Mouse (Mus musculus) ES-Bruce4 (cell line): ENCODE results near the gene Gda. TPM values are rescaled to one million over a fixed set of nuclear protein-coding genes. Genes with fewer than 3 reads are reported as not detected.

Source experiments
- H3K27ac ChIP-seq: 2 replicates; pipeline ENCODE4 v1.5.1; 2012; ENCODE audit warnings: low read length, inconsistent platforms; ENCODE audit not compliant: insufficient read depth
- H3K27me3 ChIP-seq: 2 replicates; pipeline ENCODE4 v1.6.1; 2012; ENCODE audit warnings: mild to moderate bottlenecking, low read length, inconsistent platforms; ENCODE audit not compliant: control insufficient read depth, poor library complexity, insufficient read depth, severe bottlenecking
- H3K36me3 ChIP-seq: 2 replicates; pipeline ENCODE4 v1.6.1; 2012; ENCODE audit warnings: inconsistent platforms, mild to moderate bottlenecking, low read length, moderate library complexity; ENCODE audit not compliant: control insufficient read depth, poor library complexity, insufficient read depth, severe bottlenecking
- H3K4me1 ChIP-seq: one replicate; pipeline ENCODE4 v1.8.1; 2011; ENCODE audit warnings: low read length; ENCODE audit not compliant: control insufficient read depth, insufficient read depth
- H3K4me3 ChIP-seq: 2 replicates; pipeline ENCODE4 v1.5.1; 2011; ENCODE audit warnings: low read depth, mild to moderate bottlenecking, low read length
- H3K9ac ChIP-seq: 2 replicates; pipeline ENCODE4 v1.6.1; 2012; ENCODE audit warnings: low read depth, mild to moderate bottlenecking, inconsistent platforms; ENCODE audit not compliant: poor library complexity, severe bottlenecking
- H3K9me3 ChIP-seq: replicated peaks from 2 replicates; pipeline ENCODE4 v1.6.1; 2012; ENCODE audit warnings: mild to moderate bottlenecking, low read length, inconsistent platforms; ENCODE audit not compliant: control insufficient read depth, poor library complexity, insufficient read depth, severe bottlenecking
- CTCF ChIP-seq: IDR thresholded peaks from one replicate; pipeline ENCODE4 v1.8.1; 2011; ENCODE audit warnings: low read depth, low read length
- EP300 ChIP-seq: IDR thresholded peaks from 2 replicates; pipeline ENCODE4 v1.6.1; 2011; ENCODE audit warnings: low read depth, low read length; ENCODE audit not compliant: insufficient read depth
- POLR2A ChIP-seq: IDR thresholded peaks from one replicate; pipeline ENCODE4 v1.8.1; 2011; ENCODE audit warnings: low read length; ENCODE audit not compliant: insufficient read depth
- polyA plus RNA-seq: library from polyadenylated mRNA; stranded (reverse); fragments of >200 nt; gene quantifications from 2 replicates; pipeline ENCODE4 v1.2.4, GENCODE M21; 2011; ENCODE audit warnings: low read depth; ENCODE audit not compliant: missing spikeins, insufficient read depth, insufficient read length

Gene Gda
- polyA plus RNA-seq, 1 experiment, result not detected

- no peaks in the 10 kb centered on the region for H3K36me3 ChIP-seq
- H3K27me3 ChIP-seq, result no peaks in the 10 kb centered on the region
- H3K27ac ChIP-seq, result no peak overlapping the region
- H3K4me3 ChIP-seq, result no peak overlapping the region
- H3K9me3 ChIP-seq, result no peaks in the 10 kb centered on the region
- TF ChIP-seq CTCF (no peak), EP300 (no peak), POLR2A (no peak)
- no peaks in the 10 kb centered on the region for H3K4me1 ChIP-seq
- no peak overlapping the region for H3K9ac ChIP-seq
These were observed 8.9 kb upstream of the Gda start for GRCm38 (mm10) chr19:21482096-21482495.

- TF ChIP-seq POLR2A (no peak), CTCF (no peak), EP300 (no peak)
- Histone ChIP-seq H3K9ac (no peak overlapping the region), H3K9me3 (no peaks in the 10 kb centered on the region), H3K27me3 (no peaks in the 10 kb centered on the region), H3K36me3 (no peaks in the 10 kb centered on the region), H3K27ac (no peak overlapping the region), H3K4me3 (no peak overlapping the region), H3K4me1 (no peaks in the 10 kb centered on the region)
These were observed 7.8 kb upstream of the Gda start for GRCm38 (mm10) chr19:21481031-21481430.

- H3K9ac ChIP-seq, result no peak overlapping the region
- H3K36me3 ChIP-seq, result no peaks in the 10 kb centered on the region
- H3K27me3 ChIP-seq, result no peaks in the 10 kb centered on the region
- TF ChIP-seq POLR2A (no peak), EP300 (no peak), CTCF (no peak)
- H3K27ac ChIP-seq, result no peak overlapping the region
- no peaks in the 10 kb centered on the region for H3K4me1 ChIP-seq
- no peaks in the 10 kb centered on the region for H3K9me3 ChIP-seq
- no peak overlapping the region for H3K4me3 ChIP-seq
These were observed 6.8 kb upstream of the Gda start for GRCm38 (mm10) chr19:21480053-21480419.

- Histone ChIP-seq H3K36me3 (no peaks in the 10 kb centered on the region), H3K9me3 (no peaks in the 10 kb centered on the region), H3K27ac (no peak overlapping the region), H3K4me1 (no peaks in the 10 kb centered on the region), H3K4me3 (no peak overlapping the region), H3K9ac (no peak overlapping the region), H3K27me3 (no peaks in the 10 kb centered on the region)
- TF ChIP-seq POLR2A, result no peak
- no peak for TF ChIP-seq CTCF
- TF ChIP-seq EP300, result no peak
These were observed 6.2 kb upstream of the Gda start for GRCm38 (mm10) chr19:21479183-21480052.

- TF ChIP-seq POLR2A (no peak), CTCF (no peak), EP300 (no peak)
- H3K36me3 ChIP-seq, result no peaks in the 10 kb centered on the region
These were observed 5.3 kb upstream of the Gda start for GRCm38 (mm10) chr19:21478538-21478937.

GRCm38 (mm10) chr19:21477780-21478179 lies 4.5 kb upstream of the Gda start:
- Histone ChIP-seq H3K4me1 (no peaks in the 10 kb centered on the region), H3K4me3 (no peak overlapping the region), H3K9me3 (no peaks in the 10 kb centered on the region), H3K27me3 (no peaks in the 10 kb centered on the region), H3K9ac (no peak overlapping the region), H3K36me3 (no peaks in the 10 kb centered on the region), H3K27ac (no peak overlapping the region)
- TF ChIP-seq CTCF, result no peak
- TF ChIP-seq POLR2A, result no peak
- TF ChIP-seq EP300, result no peak

More at GRCm38 (mm10) chr19:21478538-21478937, 5.3 kb upstream of the Gda start:
- Histone ChIP-seq H3K27me3 (no peaks in the 10 kb centered on the region), H3K4me3 (no peak overlapping the region), H3K9me3 (no peaks in the 10 kb centered on the region), H3K27ac (no peak overlapping the region), H3K4me1 (no peaks in the 10 kb centered on the region), H3K9ac (no peak overlapping the region)
